Mouse (Mus musculus) heart, adult 2 months (tissue): Measurements from ENCODE around the gene Ephb2. TPM values are rescaled to one million over a fixed set of nuclear protein-coding genes. Genes with fewer than 3 reads are reported as not detected.

Experiments
- DNase-seq, 2 experiments: peaks; one replicate each; pipeline ENCODE4 v3.0.0; 2021
- H3K27ac ChIP-seq: fragments of 200-600 bp; 2 replicates; pipeline ENCODE4 v1.8.1; 2022
- H3K27me3 ChIP-seq: fragments of 200-500 bp; 2 replicates; pipeline ENCODE4 v1.6.1; 2012; ENCODE audit warnings: mild to moderate bottlenecking, low read length, inconsistent platforms, mixed read lengths; ENCODE audit not compliant: control insufficient read depth, insufficient read depth
- H3K36me3 ChIP-seq: fragments of 200-500 bp; 2 replicates; pipeline ENCODE4 v1.6.1; 2012; ENCODE audit warnings: low read length, inconsistent platforms; ENCODE audit not compliant: control insufficient read depth, insufficient read depth
- H3K4me1 ChIP-seq: fragments of 200-500 bp; 2 replicates; pipeline ENCODE4 v1.6.1; 2011; ENCODE audit warnings: low read length; ENCODE audit not compliant: control insufficient read depth, insufficient read depth
- H3K4me3 ChIP-seq: fragments of 200-600 bp; 2 replicates; pipeline ENCODE4 v1.8.1; 2022
- H3K79me2 ChIP-seq: fragments of 200-500 bp; replicated peaks from 2 replicates; pipeline ENCODE4 v1.6.1; 2012; ENCODE audit warnings: mild to moderate bottlenecking, inconsistent platforms, low read length, moderate library complexity, mixed read lengths; ENCODE audit not compliant: control insufficient read depth, insufficient read depth
- H3K9ac ChIP-seq: fragments of 200-500 bp; 2 replicates; pipeline ENCODE4 v1.6.1; 2012; ENCODE audit warnings: low read depth, mild to moderate bottlenecking, control low read depth, inconsistent platforms, low read length, mixed read lengths
- CTCF ChIP-seq: fragments of 200-600 bp; IDR thresholded peaks from 2 replicates; pipeline ENCODE4 v1.8.1; 2022; ENCODE audit warnings: antibody characterized with exemption, mild to moderate bottlenecking, moderate library complexity
- EP300 ChIP-seq: fragments of 200-500 bp; IDR thresholded peaks from 2 replicates; pipeline ENCODE4 v1.6.1; 2011; ENCODE audit warnings: low read depth, low read length, control low read depth; ENCODE audit not compliant: insufficient read depth
- POLR2A ChIP-seq: fragments of 200-500 bp; IDR thresholded peaks from 2 replicates; pipeline ENCODE4 v1.6.1; 2011; ENCODE audit warnings: mild to moderate bottlenecking, low read depth, low read length, control low read depth; ENCODE audit not compliant: insufficient read depth
- WGBS: fragments of 180-500 bp; shearing (Covaris S2); methylation state at CpG from one replicate; pipeline ENCODE4 v1.1.7; 2018; 5-methylcytosine and 5-hydroxymethylcytosine counted together
- intact Hi-C: fragments of 180-260 bp; cut with DNase I; formaldehyde crosslinking; loops from one replicate; pipeline ENCODE4 v1.15.1; 2025
- polyA plus RNA-seq: library from polyadenylated mRNA; depleted of rRNA; stranded (reverse); fragments of >200 nt; gene quantifications from 2 replicates; pipeline ENCODE4 v1.2.3, GENCODE M21; 2012
- total RNA-seq, 2 experiments: library from RNA; stranded (reverse); gene quantifications; 2 replicates each; pipeline ENCODE4 v1.2.3; 2021

The Ephb2 gene
- total and polyA plus RNA-seq, 3 experiments = 0.73 to 0.96 (median 0.77) TPM

DNA sequence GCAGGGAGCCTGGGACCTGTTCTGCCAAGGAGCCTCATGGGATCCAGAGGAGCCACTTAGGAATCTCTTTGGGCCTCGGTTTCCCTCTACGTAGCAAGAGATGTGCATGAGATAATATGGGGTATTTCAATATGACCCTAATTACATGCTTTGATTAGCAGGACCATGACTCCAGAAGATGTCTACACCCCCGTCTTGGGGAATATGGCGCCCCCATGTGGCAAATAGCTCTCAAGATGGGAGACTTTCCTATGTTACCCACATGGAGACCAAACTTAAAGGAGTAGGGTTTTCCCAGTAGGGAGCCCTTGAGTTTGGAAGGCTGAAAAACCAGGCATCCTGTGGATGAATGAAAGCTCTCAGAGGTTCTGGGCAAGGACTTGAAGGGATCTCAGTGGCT lies 147.7 kb downstream of the Ephb2 start:
- no peak overlapping the region for H3K4me3 ChIP-seq
- intact Hi-C loops = no loop called here
- DNase-seq = no peak
- no peak for TF ChIP-seq CTCF
- TF ChIP-seq EP300 = no peak
- no peak for TF ChIP-seq POLR2A
- H3K36me3 ChIP-seq = no peaks in the 10 kb centered on the region
- H3K9ac ChIP-seq = no peak overlapping the region
- H3K27ac ChIP-seq = no peak overlapping the region
- WGBS = 64% methylated on average over 4 of the region's 4 CpGs
- no peaks in the 10 kb centered on the region for H3K79me2 ChIP-seq
- H3K27me3 ChIP-seq = no peaks in the 10 kb centered on the region
- H3K4me1 ChIP-seq = no peaks in the 10 kb centered on the region

DNA sequence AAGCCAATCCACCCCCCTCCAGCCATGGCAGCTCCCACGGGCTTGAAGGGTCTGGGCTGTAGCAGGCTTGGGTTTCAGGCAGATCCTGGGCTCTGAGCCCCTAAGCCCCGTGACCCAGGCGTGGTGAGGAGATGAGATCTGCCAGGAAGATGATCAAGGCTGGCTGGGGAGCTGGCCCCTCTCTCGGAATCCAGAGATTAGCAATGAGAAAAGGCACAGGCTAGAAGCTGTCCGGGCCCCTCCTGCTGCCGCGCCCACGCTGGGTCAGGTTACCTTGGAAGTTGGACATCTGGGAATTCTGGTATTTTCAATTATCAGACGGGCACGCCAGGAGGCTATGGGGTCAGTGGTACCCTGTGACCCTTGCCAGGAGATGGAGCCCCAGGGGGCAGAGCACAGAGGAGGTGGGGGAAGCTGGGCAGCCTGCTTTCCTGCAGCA lies 150.3 kb downstream of the Ephb2 start:
- H3K36me3 ChIP-seq = no peaks in the 10 kb centered on the region
- no peak for DNase-seq
- no peaks in the 10 kb centered on the region for H3K27me3 ChIP-seq
- H3K27ac ChIP-seq = no peak overlapping the region
- no peaks in the 10 kb centered on the region for H3K79me2 ChIP-seq
- no peak overlapping the region for H3K4me3 ChIP-seq
- 78% methylated on average over 10 of the region's 10 CpGs for WGBS
- no peak overlapping the region for H3K9ac ChIP-seq
- no peak for TF ChIP-seq CTCF
- no peak for TF ChIP-seq POLR2A
- no peak for TF ChIP-seq EP300
- intact Hi-C loops = no loop called here
- H3K4me1 ChIP-seq = no peaks in the 10 kb centered on the region

DNA sequence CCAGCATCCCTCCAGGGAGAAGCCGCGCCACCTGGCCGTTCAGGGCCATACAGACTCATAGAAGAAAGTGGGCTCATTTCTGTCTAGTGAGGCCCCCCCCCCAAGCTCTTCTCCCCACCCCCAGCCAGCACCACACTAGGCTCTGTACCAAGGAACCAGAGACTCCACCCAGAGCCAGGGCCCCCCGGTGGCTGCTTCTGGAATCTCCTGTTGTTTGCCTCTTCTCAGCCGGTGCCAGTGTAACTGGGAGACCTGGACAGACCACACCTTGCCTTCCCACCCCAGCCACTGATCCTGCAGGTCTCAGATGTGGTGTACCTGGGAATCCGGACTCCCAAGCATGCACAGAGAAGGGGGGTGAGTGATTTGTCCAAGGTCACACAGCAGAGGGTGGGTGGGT lies 151.3 kb downstream of the Ephb2 start:
- intact Hi-C loops = no loop called here
- H3K9ac ChIP-seq = no peak overlapping the region
- H3K27ac ChIP-seq = no peak overlapping the region
- TF ChIP-seq EP300 (no peak), POLR2A (no peak), CTCF (no peak)
- no peaks in the 10 kb centered on the region for H3K36me3 ChIP-seq
- DNase-seq = no peak
- no peak overlapping the region for H3K4me3 ChIP-seq
- 75% methylated on average over 6 of the region's 6 CpGs for WGBS
- H3K79me2 ChIP-seq = no peaks in the 10 kb centered on the region
- H3K4me1 ChIP-seq = no peaks in the 10 kb centered on the region
- no peaks in the 10 kb centered on the region for H3K27me3 ChIP-seq

DNA sequence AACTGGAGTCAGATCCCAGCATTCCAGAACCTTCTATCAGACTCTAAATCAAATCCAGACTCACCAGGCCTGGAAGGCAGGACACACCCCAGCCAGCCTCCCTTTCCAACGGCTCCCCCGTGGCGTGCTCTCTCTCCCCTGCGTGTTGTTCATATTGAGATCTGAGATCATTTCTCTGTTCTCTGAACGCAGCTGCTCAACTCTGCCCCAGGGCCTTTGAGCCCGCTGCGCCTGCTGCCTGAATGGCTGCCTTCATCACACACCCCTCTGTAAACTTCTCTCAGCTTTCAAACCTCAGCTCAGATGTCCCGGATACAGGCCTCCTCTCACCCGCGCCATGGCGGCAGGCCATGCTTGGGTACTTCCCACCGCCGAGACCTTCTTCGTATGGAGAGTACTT lies 155.1 kb downstream of the Ephb2 start:
- no peak for TF ChIP-seq POLR2A
- no peak for TF ChIP-seq CTCF
- TF ChIP-seq EP300 = no peak

DNA sequence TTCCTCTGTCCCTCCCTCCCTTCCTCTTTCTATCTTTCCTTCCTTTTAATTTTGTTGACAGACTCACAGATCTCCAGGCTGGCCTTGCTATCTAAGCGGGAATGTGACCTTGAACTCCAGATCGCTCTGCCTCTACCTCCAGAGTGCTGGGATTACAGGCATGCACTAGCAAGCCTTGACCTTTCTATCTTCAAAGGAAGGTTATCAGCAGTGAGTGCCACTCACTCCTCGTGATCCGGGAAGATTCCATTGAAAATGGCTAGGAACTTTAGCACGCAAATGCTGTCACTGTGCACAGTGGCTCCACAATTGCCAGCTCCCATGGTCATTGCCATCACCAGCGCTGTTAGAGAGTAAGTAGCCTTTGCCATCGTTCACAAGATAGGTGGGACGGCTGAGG lies 156.6 kb downstream of the Ephb2 start:
- no peak overlapping the region for H3K4me3 ChIP-seq
- no peaks in the 10 kb centered on the region for H3K27me3 ChIP-seq
- intact Hi-C loops = no loop called here
- H3K27ac ChIP-seq = no peak overlapping the region
- no peaks in the 10 kb centered on the region for H3K79me2 ChIP-seq
- no peaks in the 10 kb centered on the region for H3K36me3 ChIP-seq
- no peak for TF ChIP-seq EP300
- no peak for TF ChIP-seq CTCF
- TF ChIP-seq POLR2A = no peak
- H3K4me1 ChIP-seq = no peaks in the 10 kb centered on the region
- H3K9ac ChIP-seq = no peak overlapping the region
- no peak for DNase-seq
- WGBS = 68% methylated on average over 8 of the region's 8 CpGs

More for the DNA sequence above, 155.1 kb downstream of the Ephb2 start:
- Histone ChIP-seq H3K9ac (no peak overlapping the region), H3K27me3 (no peaks in the 10 kb centered on the region), H3K36me3 (no peaks in the 10 kb centered on the region), H3K79me2 (no peaks in the 10 kb centered on the region), H3K4me1 (no peaks in the 10 kb centered on the region), H3K27ac (no peak overlapping the region), H3K4me3 (no peak overlapping the region)
- DNase-seq = no peak
- intact Hi-C loops = no loop called here
- 93% methylated on average over 14 of the region's 14 CpGs for WGBS

DNA sequence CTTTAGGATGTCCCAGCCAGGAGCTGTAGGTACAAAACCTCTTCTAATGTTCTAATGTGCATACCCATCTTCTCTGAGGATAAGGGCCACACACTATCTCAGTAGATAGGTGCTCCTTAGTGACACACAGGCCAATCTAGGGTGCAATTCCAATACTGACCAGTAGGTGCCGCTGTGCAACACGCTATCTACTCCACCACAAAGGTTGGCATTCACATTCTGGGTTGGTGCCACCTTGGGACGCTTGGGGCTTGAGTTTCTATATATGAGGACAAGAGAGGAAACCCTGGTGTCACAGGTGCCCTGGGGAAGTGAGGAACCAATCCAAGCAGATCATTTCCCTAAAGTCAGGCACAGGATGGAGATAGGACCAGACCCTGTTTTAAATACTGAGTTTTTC lies 157.3 kb downstream of the Ephb2 start:
- Histone ChIP-seq H3K4me1 (no peaks in the 10 kb centered on the region), H3K27ac (no peak overlapping the region), H3K27me3 (no peaks in the 10 kb centered on the region), H3K9ac (no peak overlapping the region), H3K79me2 (no peaks in the 10 kb centered on the region), H3K36me3 (no peaks in the 10 kb centered on the region), H3K4me3 (no peak overlapping the region)
- WGBS = 4% methylated on average over 3 of the region's 3 CpGs
- TF ChIP-seq EP300 (peak; percentile 87), CTCF (peak; percentile 99), POLR2A (no peak)
- intact Hi-C loops = loop anchor here (1.0 kb wide), 2 partner anchors 163 to 394 kb away; no protein-coding TSS in a partner anchor
- DNase-seq = peak; percentile 70 to 85
